Mouse (Mus musculus) embryonic fibroblast, embryonic 13.5 days (primary cell): ENCODE data around the gene Pdap1.

Experiments used
- CTCF ChIP-seq: IDR thresholded peaks from 2 replicates; pipeline ENCODE4 v1.5.1; 2011; ENCODE audit warnings: mild to moderate bottlenecking, control low read depth, low read length, moderate library complexity, borderline replicate concordance; ENCODE audit not compliant: insufficient read depth
- POLR2A ChIP-seq: IDR thresholded peaks from 2 replicates; pipeline ENCODE4 v1.6.1; 2011; ENCODE audit warnings: low read depth, mild to moderate bottlenecking, control low read depth, low read length, moderate library complexity

DNA sequence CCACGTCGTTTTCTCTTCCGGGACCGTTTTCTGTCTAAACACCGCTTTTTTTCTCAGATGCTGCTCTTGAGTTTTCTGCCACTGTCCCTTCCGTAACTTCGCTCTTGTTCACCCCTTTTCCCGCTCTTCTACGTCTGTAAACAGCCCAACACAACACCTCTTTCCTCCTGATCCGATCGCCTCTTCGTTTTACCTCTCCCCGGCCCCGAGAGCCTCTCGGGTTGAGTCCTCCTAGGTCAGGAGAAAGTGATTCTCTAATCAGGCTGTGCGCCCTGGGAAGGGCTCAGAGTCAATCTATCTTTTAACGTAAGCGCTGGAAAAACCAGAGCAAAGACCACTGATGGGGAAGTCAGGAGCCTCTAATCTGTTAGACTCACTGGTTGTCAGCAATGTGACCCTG lies 573 bp upstream of the Pdap1 start:
- TF ChIP-seq POLR2A (no peak), CTCF (no peak)
